Mouse (Mus musculus): ENCODE results near the gene Ccdc30.
A peak's percentile ranks its signal among the peaks of the same experiment; 100 is the strongest.

Gene Ccdc30

DNA sequence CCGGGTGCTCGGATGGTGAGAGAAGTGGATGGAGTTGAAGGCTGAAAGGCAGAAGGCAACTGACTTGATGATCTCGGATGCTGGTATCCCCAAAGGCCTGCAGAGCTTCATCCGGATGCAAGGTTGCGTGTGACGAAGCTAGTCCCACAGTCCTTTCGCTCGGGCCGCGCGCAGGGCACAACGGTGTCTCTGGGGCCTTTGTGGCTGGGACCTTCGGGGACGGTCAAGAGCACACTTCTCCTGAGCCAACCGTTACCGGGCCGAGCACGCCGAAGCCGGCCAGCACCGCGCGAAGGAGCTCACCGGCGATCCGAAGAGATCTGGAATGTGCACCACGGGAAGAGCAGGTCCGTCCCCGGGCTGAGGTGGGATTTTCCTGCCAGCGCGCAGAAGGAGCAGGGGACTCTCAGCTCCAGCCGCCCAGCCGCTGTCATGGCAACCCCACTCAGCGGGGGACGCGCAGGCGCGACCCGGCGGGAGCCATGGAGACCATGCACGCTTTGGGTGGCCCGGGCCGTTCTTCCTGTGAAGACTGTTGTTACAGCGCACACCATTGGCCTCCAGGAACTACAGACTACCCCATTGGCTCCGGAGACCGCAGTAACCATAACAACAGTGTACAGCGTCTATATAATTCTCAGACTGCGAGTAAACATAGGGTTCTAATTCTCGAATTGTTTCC lies at the start of gene Ccdc30:
Ccdc30 (minus strand) TSS at position 450 of the 682 bp plus-strand sequence.
- peak; percentile 84 to 92 for DNase-seq

DNA sequence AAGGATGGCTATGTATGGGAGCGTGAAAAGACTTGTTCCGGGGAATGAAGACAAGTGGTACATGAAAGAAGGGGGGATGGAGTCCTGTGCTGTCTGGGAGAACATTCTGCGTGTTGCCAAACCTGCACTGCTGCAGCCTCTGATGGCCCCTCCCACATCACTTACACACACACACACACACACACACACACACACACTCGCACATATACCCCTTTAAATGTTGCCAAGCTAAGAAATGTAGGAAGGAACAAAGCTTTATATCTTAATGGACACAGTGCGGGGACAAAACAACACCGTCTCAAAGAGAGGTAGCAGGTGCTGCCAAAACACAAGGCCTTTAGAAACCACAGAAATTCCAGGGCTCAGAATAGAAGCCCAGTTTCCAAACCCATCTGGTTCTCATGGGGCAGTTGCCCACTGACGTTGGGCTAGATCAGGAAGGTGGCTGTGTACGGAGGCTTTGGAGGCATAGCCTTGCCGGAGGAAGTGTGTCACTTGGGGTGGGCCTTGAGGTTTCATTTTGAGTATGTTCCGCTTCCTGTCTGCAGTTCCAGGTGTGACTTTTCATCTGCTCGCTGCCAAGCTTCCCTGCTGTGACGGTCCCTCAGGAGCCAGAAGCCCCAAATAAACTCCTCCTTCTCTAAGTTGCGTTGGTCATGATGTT lies 48.6 kb upstream of the Ccdc30 start:
- DNase-seq = peak; percentile 60 to 69

DNA sequence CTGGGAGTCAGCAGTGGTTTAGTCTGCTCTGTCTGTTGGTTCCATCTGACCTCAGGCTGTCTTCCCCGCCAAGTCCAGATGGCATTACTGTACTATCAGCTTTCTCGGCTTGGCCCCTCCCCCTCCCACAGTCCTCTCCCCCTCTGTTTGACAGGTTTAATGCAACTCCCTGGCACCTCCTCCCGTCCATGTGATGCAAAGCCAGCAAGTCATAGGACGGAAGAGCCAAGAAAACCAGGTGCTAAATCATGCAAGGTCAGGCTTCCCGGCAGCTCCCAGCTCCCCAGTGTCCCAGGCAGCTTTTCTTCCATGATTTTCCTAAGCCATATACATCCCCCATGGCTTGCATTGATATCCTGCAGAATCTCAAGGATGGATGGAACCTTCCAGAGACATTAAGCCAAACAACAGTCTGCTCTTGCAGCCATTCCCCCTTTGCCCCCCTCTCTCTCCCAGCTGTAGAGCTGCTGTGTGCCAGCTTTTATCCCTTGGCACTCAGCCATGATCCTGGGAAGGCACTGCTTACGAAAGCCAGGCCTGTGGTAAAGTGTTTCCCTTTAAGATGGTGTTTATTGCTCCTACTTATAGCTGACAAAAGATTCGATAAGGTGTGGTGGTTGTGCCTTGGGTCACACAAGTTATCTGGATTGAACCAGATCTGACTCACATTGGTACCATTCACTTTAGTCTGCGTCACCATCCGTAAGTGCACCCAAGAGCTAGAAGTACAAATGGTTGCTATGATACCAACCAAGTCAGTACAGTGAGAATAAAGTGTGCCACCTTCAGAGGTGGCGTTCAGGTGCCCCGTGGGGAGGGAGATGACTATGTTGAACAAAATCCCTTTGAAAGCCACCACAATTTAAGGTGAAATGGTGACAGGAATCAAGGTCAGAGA lies 47.8 kb upstream of the Ccdc30 start:
- DNase-seq = peak; percentile 67 to 76

DNA sequence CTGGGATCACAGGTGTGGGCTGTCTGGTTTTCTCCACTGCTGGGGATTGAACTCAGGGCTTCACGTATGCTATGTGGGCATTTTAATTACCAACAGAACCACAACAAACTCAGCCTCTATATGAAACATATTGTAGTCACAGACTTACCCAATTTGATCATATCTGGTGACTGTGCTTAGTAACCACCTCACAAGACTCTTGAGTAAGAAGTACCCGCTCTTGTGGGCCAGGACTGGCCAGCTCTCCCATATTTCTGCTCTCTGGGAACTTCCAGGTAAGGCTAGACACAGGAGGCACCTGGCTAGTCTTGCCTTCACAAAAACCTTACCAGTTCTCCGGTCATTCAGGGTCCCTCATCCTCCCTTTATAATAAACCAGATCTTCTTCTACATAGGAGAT lies 47.1 kb upstream of the Ccdc30 start:
- DNase-seq = no peak

DNA sequence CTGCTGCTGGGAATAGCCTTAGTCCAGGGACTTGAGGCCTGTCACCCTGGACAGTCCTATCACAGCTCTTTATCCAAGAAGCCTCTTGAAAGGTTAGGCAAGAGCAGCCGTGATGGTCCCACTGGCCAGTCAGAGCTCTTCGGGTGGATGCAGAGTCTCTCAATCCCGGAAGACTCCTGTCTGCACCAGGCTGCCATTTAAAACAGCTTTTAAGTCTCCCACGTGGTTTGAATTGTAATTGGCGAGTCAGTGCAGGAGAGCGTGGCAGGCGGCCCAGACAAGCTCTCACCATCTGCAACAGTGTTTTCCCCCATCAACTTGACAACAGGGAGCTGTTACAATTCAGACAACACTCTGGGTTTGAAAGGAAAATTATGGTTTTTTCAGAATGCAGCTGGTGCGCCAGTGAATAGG lies 45.4 kb upstream of the Ccdc30 start:
- no peak for DNase-seq

DNA sequence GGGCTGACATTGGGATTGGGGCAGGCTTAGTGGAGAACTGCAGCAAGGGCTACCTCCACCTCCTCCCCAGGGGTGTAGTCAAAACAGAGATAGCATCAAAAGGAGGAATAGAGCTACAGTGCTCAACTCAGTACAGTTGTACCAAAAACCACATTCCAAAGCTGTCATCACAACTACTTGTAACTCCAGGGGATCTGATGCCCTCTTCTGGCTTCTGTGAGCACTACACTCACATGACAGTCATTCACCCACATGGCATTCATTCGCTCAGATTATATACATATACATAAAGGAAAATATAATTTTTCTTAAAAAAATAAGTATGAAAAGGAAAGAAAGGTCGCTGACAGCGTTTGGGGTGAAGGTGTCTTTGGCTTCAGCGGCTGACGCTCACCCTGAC lies 45.0 kb upstream of the Ccdc30 start:
- peak; percentile 17 to 19 for DNase-seq

DNA sequence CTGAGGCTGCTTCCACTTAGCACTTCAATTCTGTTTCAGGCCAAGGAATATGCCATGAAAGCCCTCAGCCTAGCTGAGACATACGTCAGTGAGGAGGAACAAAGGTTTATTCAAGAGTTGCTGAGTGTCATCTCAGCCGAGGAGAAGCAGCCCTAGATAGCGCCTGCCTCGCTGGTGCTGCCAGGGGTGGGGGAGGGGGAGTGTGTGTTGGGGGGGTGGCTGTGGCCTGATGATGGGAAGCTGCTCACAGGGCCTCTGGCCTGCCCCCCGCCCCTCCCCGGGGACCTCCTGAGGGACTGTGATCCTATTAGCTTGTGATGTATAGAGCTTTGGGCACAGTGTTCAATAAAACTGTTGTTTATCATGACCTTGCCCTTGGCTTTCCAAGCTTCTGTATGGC lies 38.2 kb upstream of the Ccdc30 start:
- DNase-seq = no peak

DNA sequence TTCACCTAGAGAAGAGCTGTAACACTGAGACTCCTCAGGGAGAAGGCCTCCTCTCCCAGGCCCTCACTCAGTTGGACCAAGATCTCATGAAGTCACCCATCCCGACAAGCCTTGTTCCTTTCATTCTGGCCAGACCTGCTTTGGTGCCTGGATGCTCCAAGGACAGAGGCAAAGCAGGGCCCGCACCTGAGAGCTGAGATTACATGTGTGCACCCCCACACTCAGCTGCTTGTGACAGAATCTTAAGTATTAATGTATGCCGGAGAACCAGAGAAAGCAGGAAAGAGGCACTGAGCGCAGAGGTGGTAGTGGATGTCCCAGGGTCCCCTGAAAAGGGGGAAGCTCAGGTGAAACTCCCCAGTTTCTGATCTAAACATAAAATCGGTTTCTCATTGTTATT lies 37.8 kb upstream of the Ccdc30 start:
- no peak for DNase-seq

DNA sequence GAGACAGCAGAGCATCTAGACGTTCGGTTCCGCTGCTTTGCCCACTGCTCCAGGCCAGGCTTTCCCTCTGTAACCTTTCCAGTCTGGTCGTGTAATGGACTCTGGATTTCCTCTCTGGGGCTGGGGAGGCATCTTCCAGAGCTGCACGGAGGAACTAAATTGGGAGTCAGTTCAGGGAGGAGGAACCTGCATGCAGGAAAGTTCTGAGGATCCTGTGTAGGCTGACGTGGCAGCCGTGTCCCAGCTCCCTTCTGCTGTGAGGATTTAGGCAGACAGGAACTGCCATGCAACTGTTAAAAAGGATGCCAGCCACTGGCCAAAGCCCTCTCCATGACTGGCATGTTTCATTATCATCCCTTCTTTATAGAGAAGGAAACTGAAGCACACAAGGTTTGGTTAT lies 35.1 kb upstream of the Ccdc30 start:
- DNase-seq = no peak

DNA sequence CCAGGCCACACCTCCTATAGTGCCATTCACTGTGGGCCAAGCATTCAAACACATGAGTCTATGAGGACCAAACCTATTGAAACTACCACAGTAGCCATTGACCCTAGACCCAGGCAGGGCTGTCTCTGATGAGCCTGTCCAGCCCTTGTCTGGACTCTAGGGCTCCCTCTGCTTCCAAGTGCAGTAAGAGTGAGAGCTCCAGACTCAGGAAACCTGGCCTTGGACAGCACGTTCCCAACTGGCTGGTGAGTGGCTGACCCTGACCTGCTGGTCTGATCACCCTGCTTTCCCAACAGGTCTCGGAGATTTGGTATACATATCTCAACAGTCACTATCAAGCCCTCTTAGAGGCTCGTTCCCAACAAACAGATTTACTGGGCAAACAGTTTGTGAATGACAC lies 32.5 kb upstream of the Ccdc30 start:
- no peak for DNase-seq

DNA sequence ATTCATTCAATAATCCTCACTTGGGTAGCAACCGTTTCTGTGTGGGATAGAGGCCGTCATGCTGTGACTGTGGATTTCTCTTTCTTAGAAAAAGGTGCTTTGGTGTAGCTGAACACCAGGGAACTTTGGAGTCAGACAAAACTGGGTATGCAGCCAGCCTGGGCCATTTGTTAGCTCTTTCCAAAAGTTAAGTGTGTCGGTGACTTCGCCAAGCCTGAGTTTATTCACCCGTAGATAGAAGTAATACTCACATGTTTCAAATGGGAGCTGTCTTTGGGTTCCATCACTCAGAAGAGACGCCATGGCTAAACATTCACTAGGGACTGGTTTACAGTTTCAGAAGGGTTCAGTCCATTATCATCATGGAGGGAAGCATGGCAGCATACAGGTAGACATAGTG lies 31.9 kb upstream of the Ccdc30 start:
- no peak for DNase-seq

DNA sequence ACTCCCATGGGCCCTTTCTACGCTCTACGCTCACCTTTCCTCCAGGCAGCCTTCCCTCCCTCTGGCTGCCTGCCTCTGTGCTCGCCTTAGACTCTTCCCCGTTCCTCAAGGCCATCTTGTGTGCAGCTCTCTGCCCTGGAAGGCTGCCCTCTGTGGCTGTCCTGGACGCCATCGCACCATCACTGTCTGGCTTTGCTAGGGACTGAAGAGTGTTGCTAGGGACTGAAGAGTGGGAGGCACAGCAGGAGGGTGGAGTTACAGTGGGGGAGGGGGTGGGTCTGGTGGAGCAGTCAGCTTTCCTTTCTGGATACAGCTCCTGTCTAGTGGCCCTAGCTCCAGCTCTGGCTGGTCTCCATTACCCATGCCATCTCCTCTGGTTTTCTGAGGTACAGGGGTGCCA lies 27.2 kb upstream of the Ccdc30 start:
- no peak for DNase-seq

DNA sequence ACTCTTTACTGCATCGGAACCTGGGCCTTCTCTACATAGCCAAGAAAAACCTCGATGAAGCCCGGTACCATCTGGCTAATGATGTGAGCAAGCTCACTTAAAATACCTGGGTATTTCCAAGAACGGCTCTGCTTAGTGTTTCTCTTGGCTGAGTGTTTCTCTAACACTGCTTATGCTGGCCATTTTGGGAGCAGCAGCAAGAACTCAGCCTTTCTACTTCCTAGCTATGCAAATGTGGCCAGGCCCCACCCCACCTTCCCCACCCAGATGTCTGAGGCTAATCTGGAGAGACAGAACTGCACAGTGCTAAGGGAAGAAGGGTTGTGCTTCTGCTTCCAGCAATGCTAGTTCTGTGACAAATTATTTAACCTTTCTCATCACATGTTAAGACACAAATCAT lies 26.5 kb upstream of the Ccdc30 start:
- DNase-seq = no peak

DNA sequence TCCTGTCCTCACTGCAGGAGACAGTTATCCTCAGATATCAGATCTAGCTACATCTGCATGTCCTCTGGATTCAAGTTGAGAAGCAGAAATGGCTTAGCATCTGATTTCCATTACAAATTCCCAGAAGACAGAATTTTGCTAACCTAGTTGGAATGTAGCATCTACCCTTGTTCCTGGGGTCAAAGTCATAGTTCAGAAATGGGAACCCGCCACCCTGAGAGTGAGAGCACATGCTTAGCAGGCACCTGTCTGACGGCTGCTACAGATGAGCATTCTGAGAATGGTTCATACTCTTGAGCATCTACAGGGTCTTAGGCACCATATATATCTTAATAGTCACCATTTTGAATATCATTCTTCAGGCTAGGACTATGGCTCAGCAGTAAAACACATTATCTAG lies 22.6 kb upstream of the Ccdc30 start:
- DNase-seq = no peak

DNA sequence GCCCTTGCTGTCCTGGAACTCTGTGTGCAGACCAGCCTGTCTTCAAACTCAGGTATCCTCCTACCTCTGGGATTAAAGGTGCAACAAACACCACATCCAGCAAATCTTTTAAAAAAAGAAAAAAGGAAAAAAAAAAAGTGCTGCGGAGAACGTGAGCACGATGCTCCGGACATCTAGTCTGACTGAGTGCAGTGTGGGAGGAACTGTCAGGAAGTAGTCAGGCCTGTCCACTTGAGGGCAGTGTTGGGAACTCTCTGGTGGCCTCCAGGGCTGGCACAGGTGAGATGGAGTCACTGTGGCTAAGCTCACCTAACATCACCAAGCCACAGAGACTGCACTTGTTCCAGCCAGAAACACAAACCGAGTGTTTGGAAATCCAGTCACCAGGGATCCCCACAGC lies 15.4 kb upstream of the Ccdc30 start:
- peak; percentile 60 to 61 for DNase-seq

DNA sequence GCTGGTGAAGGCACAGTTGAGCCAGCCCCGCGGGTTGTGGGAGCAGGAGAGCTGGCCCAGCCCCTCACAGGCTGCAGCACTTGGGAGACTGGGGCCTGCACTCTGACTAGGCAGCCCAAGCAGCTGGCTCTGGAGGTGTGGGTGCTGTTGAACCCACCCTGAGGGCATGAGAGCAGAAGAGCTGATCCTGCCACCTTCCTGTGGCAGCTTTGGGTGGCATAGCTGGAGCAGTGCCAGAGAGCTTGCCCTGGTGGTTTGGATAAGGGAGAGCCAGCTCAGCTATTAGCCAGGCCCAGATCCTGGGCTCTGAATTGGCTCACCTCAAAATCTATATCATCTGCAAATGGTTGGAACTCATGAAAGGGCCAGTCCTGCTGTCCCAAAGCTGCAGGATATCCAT lies 12.4 kb upstream of the Ccdc30 start:
- no peak for DNase-seq

DNA sequence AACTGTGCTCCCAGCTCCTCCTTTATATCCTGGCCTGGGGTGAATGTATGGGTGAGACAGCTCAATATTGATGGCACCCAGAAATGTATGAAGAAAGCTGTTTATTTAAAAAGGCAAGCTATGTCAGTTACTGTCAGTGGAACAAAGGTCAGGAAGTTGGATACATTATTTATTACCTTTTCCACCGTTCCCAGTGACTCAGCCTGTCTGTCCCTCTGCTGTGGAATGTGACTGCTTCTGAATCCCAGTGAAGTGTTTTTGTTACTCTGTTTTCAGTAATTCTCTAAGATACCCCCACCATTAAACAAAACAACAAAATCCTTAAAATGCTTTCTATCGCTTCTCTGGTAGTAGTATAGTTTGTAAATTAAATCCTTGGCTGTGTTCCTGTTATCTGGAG lies 10.3 kb upstream of the Ccdc30 start:
- DNase-seq = no peak

DNA sequence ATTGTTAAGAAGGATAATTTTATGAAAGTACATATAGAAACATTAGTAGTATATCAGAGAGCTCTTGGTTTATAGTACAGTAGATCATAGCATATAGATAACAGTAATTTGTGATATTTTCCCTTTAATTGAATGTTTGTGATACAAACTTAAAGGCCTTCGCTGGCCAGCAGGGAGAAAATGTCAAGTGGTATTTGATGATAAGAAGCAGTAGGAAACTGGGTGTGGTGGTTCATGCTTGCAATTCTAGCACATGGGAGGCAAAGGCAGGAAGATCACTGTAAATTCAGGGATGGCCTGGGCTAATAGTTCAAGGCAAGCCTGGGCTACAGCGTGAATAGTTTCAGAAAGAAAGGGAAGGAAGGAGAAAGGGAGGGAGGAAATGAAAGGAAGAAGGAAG lies 9.8 kb upstream of the Ccdc30 start:
- no peak for DNase-seq

DNA sequence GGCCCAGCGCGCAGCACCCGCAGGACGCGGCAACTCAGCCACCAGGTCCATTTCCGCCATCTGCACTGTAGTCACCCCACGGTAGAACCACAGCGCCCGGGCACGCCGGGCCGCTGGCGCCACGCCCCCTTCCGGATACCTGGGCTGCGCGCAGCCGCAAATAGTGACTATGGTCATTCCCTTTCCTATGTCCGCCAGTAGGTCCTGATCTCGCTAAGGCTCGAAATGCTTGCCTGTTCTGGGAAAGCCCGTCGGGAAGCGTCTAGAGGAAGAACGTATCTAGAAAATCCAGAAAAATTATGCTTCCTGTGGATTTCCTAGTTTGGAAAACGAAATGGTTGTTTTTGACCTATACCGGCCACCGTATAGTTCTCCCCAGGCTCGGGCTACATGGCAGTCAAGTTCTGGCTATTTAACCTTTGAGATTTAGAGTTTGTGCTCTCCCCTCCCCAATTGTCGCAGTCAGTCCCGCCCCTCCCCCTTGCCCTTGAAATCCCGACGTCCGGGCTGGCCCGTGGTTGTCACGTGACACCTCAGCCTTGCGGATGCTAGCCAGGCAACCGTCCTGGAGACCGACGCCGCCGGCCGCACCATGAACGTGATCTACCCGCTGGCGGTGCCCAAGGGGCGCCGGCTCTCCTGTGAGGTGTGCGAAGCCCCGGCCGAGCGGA lies 7.1 kb upstream of the Ccdc30 start, which contains the start of the genes Ppcs and Zmynd12:
Ppcs (minus strand) TSS at position 127 of the 671 bp plus-strand sequence.
Zmynd12 (plus strand) TSS at position 521 of the 671 bp plus-strand sequence.
- peak; percentile 90 to 91 for DNase-seq

DNA sequence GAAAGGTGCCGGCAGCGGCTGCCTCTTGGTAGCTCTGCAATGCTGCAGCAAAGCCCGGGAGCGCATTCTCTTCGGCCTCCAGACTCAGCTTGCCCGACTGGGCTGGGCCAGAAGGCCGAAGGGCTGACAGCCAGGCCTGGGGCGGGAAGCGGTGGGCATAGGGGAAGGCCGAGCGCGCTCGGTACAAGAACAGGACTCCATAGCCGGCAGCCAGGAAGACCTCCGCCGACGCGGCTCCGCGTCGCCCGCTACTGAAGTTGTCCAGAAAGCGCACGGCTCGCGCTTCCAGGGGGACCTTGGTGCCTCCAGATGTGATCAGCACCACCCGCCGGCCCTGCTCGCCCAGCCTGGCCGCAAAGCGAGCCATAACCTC lies 6.6 kb upstream of the Ccdc30 start:
- DNase-seq = no peak

DNA sequence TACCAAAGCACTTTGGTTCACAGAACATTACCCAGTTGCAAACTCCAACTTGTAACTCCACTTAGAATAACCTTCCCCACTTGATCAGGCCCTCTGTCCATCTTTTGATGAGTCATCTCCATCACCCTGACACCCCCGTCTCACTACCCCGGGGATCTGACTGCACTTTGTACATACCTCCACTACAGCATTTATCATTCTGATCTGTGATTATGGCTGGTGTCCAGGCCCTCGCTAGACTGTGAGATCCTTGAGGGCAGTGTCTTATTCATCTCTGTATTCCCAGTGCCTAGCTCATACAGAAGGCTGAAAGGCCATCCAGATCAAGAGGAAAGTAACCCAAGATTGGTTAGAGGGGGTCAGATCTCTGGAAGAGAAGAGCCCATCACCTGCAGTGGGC lies 5.9 kb upstream of the Ccdc30 start:
- no peak for DNase-seq

DNA sequence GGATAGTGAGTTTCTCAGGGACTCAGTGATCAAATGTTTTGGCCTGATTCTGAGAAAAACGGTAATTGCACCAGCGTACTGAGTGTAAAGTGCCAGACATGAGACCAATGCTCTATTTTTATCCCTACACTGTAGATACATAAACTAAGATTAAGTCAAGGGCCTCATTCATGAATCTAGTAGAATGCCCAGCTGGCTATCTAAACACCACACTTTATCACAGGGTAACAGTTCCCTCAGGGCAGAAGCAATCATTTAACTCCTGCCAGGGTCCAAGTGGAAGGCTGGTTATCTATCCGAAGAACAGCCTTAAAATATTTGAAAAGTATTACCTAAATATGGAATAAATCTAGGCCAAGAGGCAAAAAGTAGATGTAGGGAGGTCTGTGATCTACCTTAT lies 2.6 kb upstream of the Ccdc30 start:
- DNase-seq = no peak

DNA sequence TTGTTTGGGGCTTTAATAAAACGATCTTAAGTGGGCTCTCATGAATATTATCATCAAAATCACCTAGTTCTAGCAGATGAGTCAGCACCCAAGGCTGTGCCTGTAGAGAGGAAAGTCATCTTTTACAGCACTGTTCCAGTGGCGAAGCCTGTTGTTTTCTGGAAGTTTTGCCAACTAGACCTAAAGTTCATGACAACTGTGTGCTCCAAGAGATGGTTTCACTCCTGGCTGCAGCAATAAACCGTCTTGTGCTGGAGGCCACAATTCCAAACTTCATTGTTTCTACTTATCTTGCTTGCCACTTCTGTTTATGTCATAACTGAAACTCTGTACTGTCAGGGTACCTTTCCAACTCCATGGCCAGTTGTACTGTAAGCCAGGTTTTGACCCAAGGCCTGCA lies 1.9 kb upstream of the Ccdc30 start:
- DNase-seq = no peak

Data from thymus, postnatal 36 days (tissue).